Mouse (Mus musculus): ENCODE data around the gene Sept7.
"Not testable (repeated sequence)": the region's sequence is repeated elsewhere in the genome, so short reads cannot be mapped to it uniquely, and the experiment has no call there.

Sept7 gene

GRCm38 (mm10) chr9:25260411-25260810, 8.2 kb downstream of the Sept7 start:
- no peak for DNase-seq

GRCm38 (mm10) chr9:25260979-25261378, 8.7 kb downstream of the Sept7 start:
- DNase-seq = no peak

DNA sequence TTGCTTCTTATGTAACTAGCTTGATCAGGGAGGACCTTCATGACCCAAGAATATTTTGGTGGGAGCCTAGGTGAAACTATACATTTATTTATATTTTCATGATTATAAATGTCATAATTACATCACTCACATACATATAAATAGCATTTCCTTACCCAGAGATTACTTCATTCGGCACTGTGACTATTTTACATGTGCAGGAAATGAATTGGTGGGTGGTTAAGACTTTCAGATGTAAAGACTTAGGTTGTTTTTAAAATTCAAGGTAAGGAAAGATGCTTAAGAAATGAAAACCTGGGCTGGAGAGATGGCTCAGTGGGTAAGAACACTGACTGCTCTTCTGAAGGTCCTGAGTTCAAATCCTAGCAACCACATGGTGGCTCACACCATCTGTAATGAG, 9.8 kb downstream of the Sept7 start:
- DNase-seq = no peak

DNA sequence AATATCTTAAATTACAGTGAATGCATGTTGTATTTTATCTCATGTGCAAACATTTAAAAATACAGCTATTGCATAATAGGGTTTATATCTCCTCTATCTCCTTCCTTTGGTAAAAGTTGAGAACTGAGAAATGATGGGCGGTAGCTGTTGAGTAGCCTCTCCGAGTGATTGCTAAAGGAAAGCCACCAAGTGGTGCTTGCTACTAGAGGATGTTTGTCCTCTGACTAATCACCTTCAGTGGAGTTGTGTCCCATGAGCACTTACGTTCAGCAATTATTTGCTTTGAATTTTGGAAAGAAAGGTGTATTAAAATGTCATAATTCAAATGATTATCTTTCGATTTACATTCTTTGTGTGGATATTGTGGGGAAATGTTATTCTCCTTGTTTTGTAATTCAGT, 13.6 kb downstream of the Sept7 start:
- DNase-seq = no peak

DNA sequence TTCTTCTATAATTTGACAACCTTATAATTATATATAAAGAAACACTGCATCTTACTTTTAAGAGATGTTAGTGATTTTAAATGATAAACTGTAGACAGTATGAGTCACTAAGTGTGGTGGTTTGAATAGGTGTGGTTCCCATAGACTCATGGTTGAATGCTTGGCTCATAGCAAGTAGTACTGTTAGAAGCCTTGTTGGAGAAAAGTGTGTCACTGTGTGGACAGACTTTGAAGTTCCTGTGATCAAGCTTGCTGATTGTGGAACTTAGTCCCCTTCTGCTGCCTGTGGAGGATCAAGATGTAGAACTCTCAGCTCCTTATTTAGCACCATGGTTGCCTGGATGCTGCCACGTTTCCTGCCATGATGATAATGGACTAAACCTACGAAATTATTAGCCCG, 14.9 kb downstream of the Sept7 start:
- DNase-seq = no peak

- no peak for DNase-seq
Measured at GRCm38 (mm10) chr9:25267574-25267973, 15.3 kb downstream of the Sept7 start.

GRCm38 (mm10) chr9:25271902-25272301, 19.7 kb downstream of the Sept7 start:
- no peak for DNase-seq

- DNase-seq = no peak
Measured at GRCm38 (mm10) chr9:25289796-25290195, 37.6 kb downstream of the Sept7 start.

GRCm38 (mm10) chr9:25309505-25310182, 57.4 kb downstream of the Sept7 start:
- peak; percentile 26 to 33 for DNase-seq

DNA sequence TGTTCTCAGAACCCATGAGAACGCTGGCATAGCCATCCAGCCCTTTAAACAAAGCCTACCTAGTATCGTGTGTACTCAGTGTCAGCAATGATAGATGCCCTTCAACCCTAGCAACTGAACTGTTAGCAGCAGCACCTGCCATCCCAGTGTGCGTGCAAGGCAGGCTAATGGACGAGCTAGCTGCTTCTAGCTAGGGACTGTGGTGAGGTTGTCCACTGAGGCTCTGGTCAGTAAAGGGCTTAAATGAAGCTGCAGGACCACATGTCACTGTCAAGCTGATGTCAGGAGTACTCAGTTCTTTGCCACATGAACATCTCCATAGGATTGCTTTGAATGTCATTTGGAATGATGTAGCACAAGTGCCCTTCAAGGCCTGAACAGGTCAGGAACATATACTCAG, 62.1 kb downstream of the Sept7 start:
- DNase-seq = no peak

DNA sequence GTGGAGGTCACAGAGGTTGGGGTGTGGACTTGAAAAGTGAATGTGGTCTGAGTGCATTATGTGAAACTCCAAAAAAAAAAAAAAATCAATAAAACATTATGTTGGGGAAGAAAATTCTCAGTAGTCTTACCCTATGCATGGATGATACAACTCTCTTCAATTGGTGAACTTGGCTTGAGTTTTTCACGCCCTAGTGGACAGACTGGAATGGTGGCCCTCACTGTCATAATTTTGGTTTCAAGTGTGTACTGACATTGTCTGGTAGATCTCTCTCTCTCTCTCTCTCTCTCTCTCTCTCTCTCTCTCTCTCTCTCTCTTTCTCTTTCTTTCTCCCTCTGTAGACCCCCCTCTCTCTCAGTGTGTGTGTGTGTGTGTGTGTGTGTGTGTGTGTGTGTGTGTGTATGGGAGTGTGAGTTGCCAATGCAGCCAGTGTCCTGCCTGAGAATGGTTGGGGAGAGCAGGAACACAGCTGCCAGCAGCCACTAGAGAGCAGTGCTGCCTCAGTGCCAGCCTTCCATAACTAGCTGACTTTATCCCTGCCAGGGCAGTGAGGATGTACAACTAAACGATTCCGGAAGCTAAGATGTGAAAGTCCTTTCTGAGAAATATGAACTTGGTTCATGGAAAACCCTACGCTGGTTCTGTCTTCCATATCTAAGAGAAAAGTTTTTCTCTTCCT, 65.7 kb downstream of the Sept7 start:
- DNase-seq = peak; percentile 61 to 72

DNA sequence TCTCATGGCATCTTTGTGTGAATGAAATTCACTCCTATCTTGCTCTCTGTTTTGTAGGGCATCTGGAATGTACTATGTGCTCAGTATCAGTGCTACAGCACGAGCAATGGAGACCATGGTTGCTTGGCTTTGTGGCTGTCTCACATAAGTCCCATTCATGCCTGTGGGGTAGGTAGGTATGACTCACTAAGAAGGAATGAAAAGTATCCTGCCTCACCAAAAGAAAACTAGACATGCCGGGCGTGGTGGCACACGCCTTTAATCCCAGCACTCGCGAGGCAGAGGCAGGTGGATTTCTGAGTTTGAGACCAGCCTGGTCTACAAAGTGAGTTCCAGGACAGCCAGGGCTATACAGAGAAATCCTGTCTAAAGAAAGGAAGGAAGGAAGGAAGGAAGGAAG, 67.4 kb downstream of the Sept7 start:
- DNase-seq = not testable (repeated sequence)

GRCm38 (mm10) chr9:25327727-25328370, 75.6 kb downstream of the Sept7 start:
- DNase-seq = no peak

DNA sequence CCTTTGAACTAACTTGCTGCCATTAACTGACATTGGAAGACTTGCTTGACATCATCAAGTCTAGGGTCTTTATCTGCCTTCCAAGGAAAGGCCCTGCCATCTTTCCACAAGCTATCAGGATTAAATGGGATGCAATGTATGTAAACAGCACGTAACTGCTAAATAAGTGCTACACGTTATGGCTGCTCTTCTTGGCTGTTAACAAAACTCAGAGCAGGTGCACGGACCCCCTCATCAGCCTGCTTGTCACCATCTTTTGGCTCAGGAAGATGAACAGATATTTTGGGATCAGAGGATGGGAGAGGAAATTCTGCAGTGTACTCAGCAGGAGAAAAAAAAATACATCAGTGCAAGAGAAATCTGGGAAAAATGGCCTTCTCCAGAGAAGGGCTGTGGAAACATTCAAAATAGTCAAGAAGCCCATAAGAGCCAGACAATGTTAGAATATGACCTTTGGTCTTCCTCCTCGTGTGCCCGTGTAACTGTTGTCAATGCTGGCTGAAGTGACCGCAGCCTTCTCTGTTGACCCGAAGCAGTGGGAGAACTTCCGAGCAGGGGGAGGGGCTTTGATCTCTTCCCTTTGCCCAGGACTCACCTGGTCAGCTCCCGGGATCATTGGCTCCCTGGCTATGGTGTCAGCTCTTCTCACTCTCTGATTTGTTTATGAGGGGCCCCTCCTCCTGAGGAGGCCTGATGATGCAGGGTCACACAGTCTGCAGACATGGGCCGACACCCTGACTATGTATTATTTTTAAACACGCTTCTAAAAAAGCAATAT, 76.9 kb downstream of the Sept7 start:
- no peak for DNase-seq

- DNase-seq = no peak
Measured at GRCm38 (mm10) chr9:25337436-25338198, 85.4 kb downstream of the Sept7 start.

DNA sequence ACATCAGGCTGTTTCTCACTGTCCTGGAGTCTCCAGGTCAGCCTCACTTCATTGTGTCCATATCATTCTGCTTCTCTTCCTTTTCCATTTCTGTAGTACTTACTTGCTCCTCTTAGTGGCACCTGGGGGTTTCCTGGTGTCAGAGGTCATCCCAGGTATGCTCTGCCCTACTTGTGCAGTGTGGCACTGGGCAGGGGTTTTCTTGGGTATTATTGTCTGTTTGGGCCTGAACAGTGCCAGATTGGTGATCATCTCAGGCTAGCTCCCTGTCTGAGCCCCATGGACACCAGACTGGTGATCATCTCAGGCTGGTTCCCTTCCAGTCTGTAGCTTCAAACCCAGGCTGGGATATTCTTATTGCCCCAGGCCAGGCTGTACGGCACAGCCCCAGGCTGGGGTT, 88.2 kb downstream of the Sept7 start:
- no peak for DNase-seq

DNA sequence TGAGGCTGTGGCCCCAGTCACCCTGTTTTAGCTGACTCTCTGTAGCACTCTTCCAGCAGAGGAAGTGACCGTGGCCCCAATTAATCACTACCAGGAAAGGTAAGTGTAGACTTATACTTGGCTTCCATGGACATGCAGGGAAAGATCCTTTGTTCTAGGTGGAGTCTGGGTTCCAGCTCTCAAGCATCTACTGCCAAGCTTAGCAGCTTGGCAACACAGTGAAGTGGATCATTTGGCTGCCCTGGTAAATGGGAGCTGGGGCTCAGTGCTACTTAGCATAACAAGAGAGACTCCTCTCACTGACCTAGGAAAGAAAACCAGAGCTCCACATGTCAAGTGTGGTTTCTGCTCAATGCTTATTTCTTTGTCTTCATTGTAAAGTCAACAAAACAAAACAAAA, 101.5 kb downstream of the Sept7 start:
- DNase-seq = peak; percentile 7 to 10

GRCm38 (mm10) chr9:25355806-25356205, 103.6 kb downstream of the Sept7 start:
- DNase-seq = peak; percentile 89 to 91

GRCm38 (mm10) chr9:25357589-25357988, 105.3 kb downstream of the Sept7 start:
- DNase-seq = no peak

DNA sequence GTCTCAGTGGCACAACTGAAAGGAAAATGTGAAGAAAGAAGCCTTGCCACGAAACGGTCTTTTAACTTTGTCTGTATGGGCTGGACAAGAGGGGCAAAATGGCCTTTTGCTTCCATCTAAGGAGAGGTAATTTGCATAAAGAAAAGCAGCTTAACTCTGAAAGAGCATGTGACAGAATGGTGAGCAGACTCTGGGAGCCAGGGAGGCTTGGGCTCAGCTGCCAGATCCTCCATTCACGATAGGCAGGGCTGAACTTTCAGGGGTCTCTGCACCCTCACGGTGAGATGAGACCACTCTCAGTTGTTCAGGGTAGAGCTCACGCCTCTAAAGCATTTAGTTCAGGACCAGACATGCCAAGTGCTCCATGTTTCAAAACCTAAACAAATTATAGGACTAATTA, 105.8 kb downstream of the Sept7 start:
- no peak for DNase-seq

All from cerebellum, postnatal 25 days (tissue).